Mouse (Mus musculus) stomach, postnatal 0 days (tissue): ENCODE data around the gene H2afy2.

ENCODE experiments used
- CTCF ChIP-seq: IDR thresholded peaks from 2 replicates; pipeline ENCODE4 v1.5.1; 2016; ENCODE audit warnings: antibody characterized with exemption, low read depth, mild to moderate bottlenecking, moderate library complexity
- EP300 ChIP-seq: optimal IDR thresholded peaks from 2 replicates; pipeline ENCODE3; 2016; ENCODE audit warnings: antibody characterized with exemption

GRCm38 (mm10) chr10:61753071-61753470 lies 30.9 kb downstream of the H2afy2 start:
- no peak for TF ChIP-seq EP300
- no peak for TF ChIP-seq CTCF
